Mouse (Mus musculus): ENCODE data around the gene Lrrc36.

GRCm38 (mm10) chr8:105484030-105484368 is 70.6 kb downstream of the Lrrc36 start:
- TF ChIP-seq POLR2A (IDR thresholded peaks at IDR 0.05; ENCODE audit: borderline replicate concordance, extremely low read depth, low read depth, low read length): no peak
- TF ChIP-seq CTCF (IDR thresholded peaks at IDR 0.05; ENCODE audit: insufficient read depth, low read length): no peak

Measured in lung, adult 2 months (tissue).